Mouse (Mus musculus): Measurements from ENCODE around the gene Nes.

Nes gene

DNA sequence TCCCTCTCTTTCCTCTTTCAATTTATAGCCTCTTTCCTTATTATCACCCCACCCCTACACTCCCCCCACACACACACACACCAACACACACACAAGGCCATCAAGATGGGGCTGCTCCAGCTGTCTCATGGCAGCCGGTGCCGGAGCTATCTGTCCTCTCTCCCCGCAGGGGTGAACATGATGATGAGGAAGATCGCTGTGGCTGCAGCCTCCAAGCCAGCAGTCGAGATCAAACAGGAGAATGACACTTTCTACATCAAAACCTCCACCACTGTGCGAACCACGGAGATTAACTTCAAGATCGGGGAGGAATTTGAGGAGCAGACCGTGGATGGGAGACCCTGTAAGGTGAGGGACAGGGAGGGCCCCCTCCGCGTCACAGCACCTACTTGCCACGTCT, 18.9 kb upstream of the Nes start:
- DNase-seq = no peak

DNA sequence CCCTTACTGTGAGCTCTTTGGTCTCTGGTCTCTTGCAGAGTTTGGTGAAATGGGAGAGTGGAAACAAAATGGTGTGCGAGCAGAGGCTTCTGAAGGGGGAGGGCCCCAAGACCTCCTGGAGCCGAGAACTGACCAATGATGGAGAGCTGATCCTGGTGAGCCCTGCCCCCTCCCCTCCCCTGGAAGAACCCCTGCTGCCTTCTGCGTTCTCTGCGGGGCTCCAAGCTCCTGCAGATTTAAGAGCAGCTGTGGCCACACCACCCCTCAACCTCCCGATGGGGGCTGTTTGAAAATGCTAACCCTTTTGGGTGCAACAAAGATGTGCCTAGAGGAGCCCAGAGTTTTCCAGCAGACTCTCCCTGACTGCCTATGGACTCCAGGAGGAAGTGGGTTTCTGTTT, 18.4 kb upstream of the Nes start:
- DNase-seq = no peak

DNA sequence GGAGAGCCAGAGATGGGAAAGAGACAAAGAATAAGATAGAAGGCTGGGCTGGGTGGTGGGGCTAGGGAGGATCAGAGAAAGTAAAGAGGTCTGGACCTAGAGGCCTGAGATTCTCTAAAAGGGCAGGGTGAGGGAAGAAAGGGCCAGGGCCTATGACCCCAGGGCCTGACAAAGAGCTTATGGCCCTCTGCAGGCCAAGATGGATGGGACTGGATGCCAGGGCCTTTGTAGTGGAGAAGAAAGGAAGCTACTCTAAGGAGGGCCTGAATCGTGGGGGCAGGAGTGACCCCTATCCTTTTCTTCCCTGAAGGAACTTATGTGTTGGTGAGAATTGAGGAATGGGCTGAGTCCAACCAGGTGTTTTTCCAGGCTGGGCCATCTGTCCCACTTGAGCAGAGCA, 12.8 kb upstream of the Nes start:
- DNase-seq = no peak

DNA sequence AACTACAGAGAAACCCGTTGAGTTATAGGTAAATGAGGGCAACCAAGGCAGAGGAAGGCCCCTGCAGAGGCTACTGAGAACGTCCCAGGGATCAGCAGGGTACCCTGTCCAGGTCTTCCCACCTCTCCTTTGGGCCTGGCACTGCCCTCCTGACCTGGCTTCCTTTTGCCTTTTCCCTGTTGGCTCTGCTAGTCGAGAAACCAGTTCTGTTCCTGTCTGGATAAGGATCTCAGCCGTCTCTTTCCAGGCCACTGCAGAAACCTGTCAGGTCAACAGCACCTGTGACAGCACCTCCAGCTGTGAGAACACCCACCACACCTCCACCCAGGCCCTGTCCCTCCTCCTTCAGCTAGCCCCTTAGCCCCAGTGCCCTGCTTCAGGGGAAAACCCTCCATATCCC, 12.4 kb upstream of the Nes start:
- no peak for DNase-seq

DNA sequence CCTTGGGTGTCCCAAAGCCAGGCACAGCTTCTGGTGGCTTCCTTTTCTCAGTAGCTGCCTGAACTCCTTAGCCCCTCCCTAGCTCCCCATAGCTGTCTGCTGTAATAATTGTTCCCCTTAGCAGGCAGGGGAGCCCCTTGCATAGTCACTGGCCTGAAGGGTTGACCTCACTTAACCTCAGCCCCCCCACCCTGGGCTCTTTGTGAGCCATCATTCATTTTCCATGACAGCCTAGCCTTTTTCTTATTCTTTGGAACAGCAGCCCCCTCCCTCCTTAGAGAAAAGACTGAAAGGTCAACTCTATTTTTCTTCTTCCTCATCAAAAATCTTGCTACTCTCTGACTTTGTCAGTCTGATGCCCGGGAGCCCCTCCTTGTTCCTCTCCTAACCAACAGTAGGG, 11.9 kb upstream of the Nes start:
- DNase-seq = no peak

DNA sequence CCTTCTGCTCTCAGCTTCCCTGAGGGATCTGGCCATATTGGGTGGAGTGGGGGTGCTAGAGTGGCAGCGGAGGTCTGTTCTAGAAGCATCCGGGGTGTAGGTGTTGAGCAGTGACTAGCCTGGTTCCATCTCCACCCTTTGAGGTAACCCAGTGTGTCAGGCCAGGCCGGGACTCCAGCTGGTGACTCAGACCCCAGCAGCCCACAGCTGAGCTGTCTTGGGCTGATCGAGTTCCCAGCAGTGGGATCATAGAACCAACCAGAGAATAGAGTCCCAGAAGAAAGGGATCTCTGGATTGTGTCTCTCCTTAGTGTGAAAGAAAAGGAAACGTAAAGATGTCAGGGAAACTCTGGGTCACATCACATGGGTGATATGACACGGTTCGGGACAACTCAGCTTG, 11.5 kb upstream of the Nes start:
- DNase-seq = no peak

DNA sequence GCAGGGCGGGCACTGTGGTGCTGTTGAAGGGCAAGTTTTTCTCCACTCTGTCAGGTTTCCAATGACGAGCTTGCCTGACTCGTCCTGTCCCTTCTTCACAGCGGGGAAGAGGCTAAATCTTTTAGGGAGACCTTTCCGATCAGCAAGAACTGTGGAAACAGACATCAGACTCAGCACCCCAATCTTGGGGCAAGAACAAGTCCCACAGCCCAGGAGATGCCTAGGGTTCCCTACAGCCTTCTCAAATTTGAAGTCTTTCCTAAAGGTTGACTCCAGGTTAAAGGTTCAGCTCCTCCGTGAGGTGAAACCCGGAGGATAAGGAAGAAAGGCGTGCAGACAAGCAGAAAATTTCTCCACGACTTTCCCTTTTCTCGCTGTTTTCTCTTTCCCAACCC, 10.7 kb upstream of the Nes start:
- no peak for DNase-seq

DNA sequence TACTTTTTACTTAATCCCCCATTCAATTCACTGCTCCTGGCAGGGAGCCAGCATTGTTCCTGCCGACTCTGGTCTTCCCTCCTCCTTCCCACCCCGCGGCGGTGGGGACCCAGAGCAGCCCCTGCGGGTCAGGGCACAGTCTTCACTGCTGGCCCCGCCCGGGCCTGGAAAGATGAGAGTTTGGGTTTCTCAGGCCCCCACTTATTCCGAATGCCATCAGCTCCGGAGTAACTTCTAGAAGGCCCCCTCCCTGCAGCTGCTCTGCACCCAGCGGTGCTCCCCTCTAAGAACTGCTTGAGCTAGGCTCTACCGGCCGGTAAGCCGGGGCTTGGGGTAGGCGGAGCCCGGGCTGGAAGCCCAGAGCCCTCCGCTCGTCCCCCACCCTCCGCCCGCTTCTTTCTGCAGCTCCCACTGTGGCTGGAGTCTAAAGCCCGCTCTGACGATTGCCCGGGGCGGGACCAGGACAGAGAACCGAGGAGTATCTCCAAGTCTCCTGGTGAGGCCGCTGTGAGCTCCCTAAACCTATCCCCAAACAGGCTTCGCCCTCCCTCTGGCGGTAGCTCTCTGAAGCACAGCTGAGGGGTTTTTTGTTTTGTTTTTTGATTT, 10.2 kb upstream of the Nes start:
- DNase-seq = peak; percentile 91

DNA sequence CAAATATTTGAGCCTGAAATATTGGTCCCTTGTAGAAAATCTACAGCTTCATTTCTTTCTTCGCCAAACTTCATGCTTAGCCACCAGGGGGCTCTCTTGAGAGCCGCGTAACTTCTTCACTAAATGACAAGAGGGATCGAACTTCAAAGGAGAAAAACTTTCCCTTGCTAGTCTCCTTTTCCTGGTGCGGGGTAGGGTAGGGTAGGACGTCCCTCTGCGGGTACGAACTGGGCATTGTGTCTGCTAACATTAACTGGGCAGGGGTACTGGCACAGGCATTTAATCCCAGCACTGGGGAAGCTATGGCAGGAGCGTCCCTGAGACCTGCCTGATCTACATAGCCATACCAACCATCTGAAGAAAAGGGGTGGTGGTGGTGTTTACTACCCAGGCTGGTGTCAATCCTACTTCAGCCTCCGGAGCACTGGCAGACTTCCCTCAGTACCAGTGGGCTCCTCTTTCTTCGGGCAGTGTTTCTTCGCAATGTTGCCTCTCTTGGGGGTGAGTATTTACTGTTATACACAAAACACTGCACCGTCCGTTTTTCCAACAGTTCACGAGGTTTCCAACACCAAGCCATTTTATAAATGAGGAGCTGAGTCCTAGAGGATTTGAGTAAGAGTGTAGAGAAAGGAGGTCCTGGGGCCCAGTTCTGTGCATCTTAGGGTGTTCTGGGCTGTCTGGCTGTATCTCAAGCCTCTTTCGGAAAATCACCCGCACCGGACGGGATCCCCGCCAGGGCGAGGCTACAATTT, 517 bp upstream of the Nes start:
- DNase-seq = peak; percentile 74

DNA sequence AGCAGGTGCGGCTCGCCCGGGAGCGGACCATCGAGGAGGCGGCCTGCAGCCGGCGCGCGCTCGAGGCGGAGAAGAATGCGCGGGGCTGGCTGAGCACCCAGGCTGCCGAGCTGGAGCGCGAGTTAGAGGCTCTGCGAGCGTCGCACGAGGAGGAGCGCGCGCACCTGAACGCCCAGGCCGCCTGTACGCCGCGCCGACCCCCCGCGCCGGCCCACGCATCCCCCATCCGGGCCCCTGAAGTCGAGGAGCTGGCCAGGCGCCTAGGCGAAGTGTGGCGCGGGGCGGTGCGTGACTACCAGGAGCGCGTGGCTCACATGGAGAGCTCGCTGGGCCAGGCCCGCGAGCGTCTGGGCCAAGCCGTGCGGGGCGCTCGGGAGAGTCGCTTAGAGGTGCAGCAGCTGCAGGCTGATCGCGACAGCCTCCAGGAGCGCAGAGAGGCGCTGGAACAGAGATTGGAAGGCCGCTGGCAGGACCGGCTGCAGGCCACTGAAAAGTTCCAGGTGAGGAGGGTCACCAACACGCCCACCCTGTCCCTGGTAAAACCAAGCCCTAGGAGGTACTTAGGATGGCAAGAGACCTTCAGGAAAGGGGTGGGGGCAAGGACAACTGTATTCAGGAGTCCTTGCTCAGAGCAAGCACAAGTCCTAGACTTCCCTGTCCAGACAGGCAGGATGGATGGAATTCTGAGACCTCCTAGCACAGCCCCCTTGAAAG, 768 bp downstream of the Nes start:
- DNase-seq = no peak

DNA sequence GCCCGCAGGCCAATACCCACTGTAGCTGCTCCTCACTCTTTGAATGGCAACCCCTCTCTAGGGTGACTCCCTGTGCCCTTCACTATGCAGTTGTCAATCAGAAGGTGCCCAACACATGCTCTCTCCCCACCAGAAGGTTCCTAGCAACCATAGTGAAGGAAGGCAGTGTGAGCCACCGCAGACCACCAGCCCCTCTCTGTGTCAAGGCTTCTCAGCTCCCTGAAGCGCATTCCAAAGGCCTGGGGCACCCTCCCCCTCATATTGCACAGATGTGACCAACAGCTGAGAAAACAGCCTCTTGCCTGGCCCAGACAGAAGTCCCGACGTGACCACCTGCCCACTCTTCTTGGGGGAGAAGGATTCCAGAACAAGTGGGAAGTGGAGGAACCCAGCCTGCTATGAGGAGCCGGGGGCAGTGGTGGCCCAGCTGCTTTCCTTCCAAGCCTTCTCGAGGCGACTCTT, 1.4 kb downstream of the Nes start:
- no peak for DNase-seq

DNA sequence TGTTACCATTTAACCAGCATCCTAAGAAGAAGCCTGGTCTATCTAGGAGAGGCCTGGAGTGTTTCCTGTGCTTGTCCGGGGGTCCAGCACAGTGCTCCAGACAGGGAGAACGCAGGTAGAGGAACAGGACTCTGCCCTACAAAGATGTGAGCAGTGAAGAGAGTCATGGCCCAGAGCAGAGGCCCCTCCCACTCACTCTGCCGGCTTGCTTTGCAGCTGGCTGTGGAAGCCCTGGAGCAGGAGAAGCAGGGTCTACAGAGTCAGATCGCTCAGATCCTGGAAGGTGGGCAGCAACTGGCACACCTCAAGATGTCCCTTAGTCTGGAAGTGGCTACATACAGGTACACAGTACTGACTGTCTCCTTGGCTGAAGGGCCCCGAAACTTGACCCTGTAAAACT, 1.9 kb downstream of the Nes start:
- DNase-seq = no peak

DNA sequence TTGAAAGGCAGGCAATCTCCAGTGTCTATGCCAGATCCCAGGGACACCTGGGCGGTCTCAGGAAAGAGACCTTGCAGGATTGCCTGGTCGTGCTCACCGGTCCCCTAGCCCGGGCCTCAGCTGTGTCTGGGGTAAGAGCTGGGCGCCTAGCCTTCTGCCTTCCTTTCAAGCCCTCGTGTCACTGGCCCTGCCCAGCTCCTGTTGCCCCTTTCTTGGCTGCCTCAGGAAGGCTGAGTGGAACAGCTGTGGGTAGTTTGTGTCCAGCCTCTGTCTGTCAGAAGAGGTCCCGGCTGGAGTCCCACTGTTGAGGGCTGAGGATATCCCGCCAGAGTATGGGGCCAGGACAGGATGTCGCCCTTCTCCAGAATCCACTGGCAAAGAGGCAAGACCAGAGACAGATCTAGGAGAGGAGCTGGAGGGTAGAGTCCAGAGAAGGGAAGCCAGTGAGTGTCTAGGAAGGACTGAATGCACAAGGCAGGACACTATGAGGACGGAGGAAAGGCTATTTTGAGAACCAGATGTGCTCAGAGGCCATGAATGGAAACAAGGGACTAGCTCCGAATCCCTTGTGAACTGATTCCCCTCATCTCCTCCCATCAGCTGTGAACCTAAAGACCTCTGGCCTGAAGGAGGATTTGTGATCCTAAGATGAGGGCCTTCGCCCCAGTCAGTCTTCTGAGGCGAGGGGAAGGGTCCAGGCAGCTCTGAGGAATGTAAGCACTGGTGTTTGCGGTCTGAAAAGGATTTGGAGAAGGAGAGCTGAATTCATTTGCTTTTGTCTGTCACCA, 2.9 kb downstream of the Nes start:
- DNase-seq = no peak

DNA sequence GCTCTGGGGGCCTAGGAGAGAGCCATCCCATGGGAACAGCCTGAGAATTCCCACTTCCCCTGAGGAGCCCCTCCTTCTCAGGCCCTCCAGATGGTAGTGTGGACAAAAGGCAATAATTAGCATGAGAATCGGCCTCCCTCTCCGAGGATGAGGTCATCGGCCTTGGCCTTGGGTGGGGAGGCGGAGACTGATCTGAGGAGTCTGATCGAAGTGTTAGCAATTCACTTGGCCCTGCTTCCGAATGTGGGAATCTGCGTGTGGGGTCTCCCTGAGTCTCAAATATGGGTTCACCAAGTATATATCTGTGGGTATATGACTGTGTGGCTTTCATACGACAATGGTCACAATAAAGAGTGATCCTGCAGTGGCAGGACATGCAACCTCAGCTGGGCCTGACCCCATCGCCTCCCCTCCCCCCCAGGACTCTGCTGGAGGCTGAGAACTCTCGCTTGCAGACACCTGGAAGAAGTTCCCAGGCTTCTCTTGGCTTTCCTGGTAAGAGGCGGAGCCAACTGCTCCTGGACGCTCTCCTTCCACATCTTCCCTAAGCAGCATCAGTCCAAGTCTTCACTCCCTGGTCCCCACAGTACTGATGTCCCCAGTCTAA, 3.6 kb downstream of the Nes start:
- DNase-seq = no peak

DNA sequence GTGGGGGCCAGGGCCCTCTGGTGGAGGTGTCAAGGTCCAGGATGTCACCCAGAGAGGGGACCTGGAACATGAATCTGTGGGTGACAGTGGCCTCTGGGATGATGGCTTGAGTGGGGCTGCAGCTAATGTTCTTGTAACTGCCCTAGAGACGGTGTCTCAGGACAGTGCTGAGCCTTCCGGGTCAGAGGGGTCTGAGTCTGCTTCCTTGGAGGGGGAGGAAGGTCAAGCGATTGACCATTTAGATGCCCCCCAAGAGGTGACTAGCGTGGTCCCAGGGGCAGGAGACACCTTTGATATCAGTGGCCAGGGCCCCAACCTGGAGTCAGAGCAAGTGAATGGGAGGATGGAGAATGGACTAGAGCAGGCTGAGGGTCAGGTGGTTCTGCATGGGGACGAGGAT, 8.6 kb downstream of the Nes start:
- no peak for DNase-seq

DNA sequence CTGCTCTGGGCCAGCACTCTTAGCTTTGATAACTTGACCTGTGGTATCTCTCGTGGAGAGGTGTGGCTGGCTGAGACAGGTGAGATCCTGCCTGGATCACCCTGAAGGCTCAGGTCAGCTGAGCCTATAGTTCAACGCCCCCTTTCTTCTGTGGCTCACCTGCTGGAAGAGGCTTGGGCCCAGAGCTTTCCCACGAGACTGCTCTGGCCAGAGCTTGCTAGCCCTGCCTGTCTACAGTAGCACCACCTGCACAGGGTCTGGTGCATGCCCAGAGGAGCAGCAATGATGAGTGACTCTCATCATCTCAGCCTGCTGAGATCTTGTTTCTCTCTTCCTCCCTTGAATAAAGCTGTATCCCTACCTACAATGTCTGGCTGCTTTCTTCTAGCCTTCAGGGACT, 9.2 kb downstream of the Nes start:
- no peak for DNase-seq

DNA sequence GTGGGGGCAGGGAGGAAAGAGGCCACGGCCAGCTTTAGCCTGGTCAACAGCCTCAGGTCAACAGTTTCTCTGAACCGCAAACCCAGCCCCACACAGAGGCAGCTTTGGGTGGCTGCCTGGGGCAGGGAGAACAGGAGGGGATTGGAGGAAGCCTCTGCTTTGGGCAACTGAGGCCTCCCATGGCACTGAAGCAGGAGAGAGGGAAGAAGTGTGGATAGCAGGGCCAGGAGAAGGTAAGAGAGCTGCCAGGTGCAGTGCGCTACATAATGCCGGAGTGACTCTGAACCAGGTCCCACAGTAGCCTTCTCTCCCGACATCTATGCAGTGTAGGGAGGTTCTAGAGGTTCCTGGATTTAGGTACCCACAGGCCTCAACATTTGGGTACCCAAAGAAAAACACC, 9.8 kb downstream of the Nes start:
- no peak for DNase-seq

DNA sequence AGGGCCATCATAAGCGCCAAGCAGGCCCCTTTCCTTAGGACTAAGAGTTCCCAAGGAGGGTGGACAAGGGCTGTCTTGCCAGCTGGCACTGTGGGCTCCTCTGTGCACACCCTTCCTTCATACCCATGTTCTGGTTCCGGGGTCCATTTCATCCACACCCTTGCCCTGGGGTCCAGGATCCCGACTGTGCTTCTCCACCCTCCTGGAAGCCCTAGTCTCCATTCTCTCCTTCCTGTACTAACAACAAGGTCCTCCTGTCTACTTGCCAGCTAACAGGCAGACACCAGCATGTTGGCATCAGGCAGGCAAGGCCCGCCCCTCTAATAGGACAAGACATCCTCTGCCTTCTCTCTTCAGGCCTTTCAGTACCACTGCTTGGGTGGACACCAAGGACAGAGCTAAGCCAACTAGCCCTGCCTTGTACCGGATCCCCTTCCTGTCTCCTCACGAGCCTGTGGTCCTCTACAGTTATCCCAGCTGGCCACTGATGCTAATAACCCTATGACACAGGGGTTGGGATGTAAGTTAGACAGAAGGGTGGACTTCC, 10.4 kb downstream of the Nes start:
- no peak for DNase-seq

DNA sequence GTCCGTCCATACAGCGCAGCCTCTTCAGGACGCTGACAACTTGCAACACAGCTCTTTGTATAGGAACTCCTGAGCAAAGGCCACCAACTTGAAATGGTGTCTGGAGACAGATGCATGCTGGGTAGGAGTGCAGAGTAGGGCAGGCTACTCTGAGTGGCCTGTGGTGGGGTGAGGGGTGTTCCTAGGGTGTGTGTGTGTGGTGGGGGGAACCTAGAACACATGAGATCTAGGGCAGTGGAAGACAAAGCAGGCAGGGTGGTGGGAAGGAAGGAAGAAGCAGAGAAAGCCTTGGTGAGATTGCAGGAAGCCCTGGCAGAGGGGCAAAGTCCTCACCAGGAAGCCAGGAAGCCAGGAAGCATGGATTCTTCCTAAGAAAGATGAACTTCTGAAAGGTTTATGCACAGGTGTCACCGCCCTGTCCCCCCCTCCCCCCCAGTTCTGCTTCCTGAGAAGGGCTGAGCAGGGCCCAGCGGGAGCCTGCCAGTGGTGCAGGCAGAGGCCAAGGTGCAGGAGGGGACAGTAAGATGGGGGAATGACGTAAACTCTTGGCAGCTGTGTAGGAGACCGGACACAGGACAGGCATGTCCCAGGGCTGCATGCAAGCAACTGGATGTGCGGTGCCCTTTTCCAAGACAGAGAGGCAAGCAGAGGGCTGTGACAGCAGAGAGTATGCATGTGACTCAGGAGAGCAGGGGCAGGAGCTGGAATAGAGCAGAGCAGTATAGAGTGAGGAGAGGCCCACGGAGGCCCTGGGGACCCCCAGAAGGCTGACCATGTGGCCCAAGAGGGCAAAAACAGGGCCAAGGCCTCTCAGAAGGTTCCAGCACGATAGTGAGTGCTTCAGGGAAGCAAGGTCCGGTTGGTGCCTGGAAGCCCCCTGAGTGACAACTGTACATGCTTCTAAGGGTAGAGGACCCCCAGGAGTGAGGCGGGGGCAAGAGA, 11.3 kb downstream of the Nes start:
- peak; percentile 78 for DNase-seq

DNA sequence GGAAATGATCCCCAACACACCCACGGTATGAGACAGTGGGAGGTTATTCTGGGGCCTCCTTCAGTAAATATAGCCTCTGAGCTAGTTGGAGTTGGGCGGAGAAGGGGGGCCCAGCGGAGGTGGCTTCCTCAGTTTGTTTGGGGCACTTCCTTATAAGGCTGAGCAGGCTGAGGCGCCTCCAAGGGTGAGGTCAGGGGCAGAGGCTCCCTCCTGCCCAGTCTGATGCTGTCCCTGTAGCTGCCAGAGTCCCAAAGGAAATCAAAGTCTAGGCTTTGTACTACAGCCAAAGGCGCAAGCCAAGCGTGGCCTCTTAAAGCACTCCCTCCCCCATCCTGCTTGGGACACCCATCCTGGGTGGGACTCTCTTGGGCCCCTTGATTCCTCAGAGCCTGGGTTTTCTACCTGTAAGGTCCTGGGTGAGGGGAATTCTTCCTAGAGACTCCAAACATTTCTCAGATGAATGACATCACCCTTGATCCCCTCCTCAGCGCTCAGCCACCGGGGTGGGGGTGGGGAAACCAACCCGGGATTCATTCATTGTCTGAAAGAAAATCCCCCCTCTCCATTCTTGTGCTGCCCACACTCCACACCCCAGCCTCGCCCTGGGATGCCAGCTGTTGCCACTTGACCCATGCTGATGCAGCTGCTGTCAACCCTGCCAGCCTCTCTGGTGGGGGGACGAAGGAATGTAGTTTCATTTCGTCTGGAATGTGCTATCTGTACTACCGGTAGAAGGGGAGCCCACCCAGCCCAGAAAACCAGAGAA, 12.1 kb downstream of the Nes start:
- DNase-seq = peak; percentile 73

DNA sequence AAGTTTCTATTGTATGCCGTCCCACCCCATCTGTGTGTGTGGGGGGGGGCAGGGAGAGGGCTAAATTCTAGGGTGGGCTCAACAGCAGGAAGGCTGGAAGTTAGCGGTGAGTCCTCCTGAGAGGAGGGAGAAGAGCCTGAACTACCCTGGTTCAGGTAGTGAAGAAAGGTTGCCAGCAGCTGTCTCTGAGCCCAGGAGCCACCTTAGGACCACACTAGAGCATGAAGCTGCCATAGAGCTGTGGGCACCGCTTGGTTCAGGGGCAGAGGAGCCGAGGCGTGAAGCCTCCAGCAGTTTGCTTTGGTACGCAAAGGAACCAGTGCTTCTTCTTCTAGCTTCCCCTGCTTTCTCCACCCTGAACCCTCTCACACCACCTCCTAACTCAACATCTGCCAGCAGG, 12.7 kb downstream of the Nes start:
- DNase-seq = no peak

Data from kidney, adult 9 months (tissue).